Mouse (Mus musculus): ENCODE data around the gene Ppp1cb. TPM values are rescaled to one million over a fixed set of nuclear protein-coding genes. Genes with fewer than 3 reads are reported as not detected.

The Ppp1cb gene
- polyA plus RNA-seq, 1 experiment = 46.3 TPM

- Histone ChIP-seq H3K27ac (ENCODE audit: insufficient read depth, low read depth, low read length) (no peak overlapping the region), H3K4me1 (ENCODE audit: control insufficient read depth, insufficient read depth, low read length) (no peaks in the 10 kb centered on the region), H3K4me3 (ENCODE audit: insufficient read depth, low read depth, low read length) (no peak overlapping the region), H3K27me3 (replicated peaks; ENCODE audit: control insufficient read depth, insufficient read depth, low read length) (no peaks in the 10 kb centered on the region), H3K36me3 (ENCODE audit: control insufficient read depth, insufficient read depth, low read length) (peaks cover 5% of the 10 kb centered on the region; the same call in 1 of the 2 replicates)
- 73% methylated on average over 3 of the region's 3 CpGs for WGBS
- DNase-seq = no peak
- TF ChIP-seq CTCF (conservative IDR thresholded peaks at IDR 0.05; ENCODE audit: insufficient read depth, insufficient read length, low read depth, low read length) = no peak
- no peak for TF ChIP-seq POLR2A (IDR thresholded peaks at IDR 0.05; ENCODE audit: low read depth, low read length)
Observed at GRCm38 (mm10) chr5:32494084-32494700, 35.5 kb downstream of the Ppp1cb start.

GRCm38 (mm10) chr5:32508766-32509165 lies 50.1 kb downstream of the Ppp1cb start:
- Histone ChIP-seq H3K36me3 (ENCODE audit: control insufficient read depth, insufficient read depth, low read length) (no peaks in the 10 kb centered on the region), H3K27ac (ENCODE audit: insufficient read depth, low read depth, low read length) (no peak overlapping the region), H3K27me3 (replicated peaks; ENCODE audit: control insufficient read depth, insufficient read depth, low read length) (no peaks in the 10 kb centered on the region), H3K4me1 (ENCODE audit: control insufficient read depth, insufficient read depth, low read length) (no peaks in the 10 kb centered on the region), H3K4me3 (ENCODE audit: insufficient read depth, low read depth, low read length) (no peak overlapping the region)
- TF ChIP-seq CTCF (conservative IDR thresholded peaks at IDR 0.05; ENCODE audit: insufficient read depth, insufficient read length, low read depth, low read length) = no peak
- WGBS = 29% methylated on average over 3 of the region's 3 CpGs
- DNase-seq = peak; percentile 8

- Histone ChIP-seq H3K27me3 (replicated peaks; ENCODE audit: control insufficient read depth, insufficient read depth, low read length) (no peaks in the 10 kb centered on the region), H3K4me1 (ENCODE audit: control insufficient read depth, insufficient read depth, low read length) (no peaks in the 10 kb centered on the region), H3K4me3 (ENCODE audit: insufficient read depth, low read depth, low read length) (no peak overlapping the region), H3K36me3 (ENCODE audit: control insufficient read depth, insufficient read depth, low read length) (no peaks in the 10 kb centered on the region), H3K27ac (ENCODE audit: insufficient read depth, low read depth, low read length) (no peak overlapping the region)
- WGBS = 38% methylated on average over 1 of the region's 1 CpGs
- DNase-seq = peak; percentile 44
- TF ChIP-seq CTCF (conservative IDR thresholded peaks at IDR 0.05; ENCODE audit: insufficient read depth, insufficient read length, low read depth, low read length) = peak; percentile 73
- no peak for TF ChIP-seq POLR2A (IDR thresholded peaks at IDR 0.05; ENCODE audit: low read depth, low read length)
Observed at GRCm38 (mm10) chr5:32520381-32520780, 61.7 kb downstream of the Ppp1cb start.

GRCm38 (mm10) chr5:32549449-32549848 lies 90.8 kb downstream of the Ppp1cb start:
- Histone ChIP-seq H3K4me3 (ENCODE audit: insufficient read depth, low read depth, low read length) (no peak overlapping the region), H3K36me3 (ENCODE audit: control insufficient read depth, insufficient read depth, low read length) (no peaks in the 10 kb centered on the region), H3K27me3 (replicated peaks; ENCODE audit: control insufficient read depth, insufficient read depth, low read length) (no peaks in the 10 kb centered on the region), H3K4me1 (ENCODE audit: control insufficient read depth, insufficient read depth, low read length) (no peaks in the 10 kb centered on the region), H3K27ac (ENCODE audit: insufficient read depth, low read depth, low read length) (no peak overlapping the region)
- 81% methylated on average over 2 of the region's 2 CpGs for WGBS
- no peak for TF ChIP-seq POLR2A (IDR thresholded peaks at IDR 0.05; ENCODE audit: low read depth, low read length)
- no peak for TF ChIP-seq CTCF (conservative IDR thresholded peaks at IDR 0.05; ENCODE audit: insufficient read depth, insufficient read length, low read depth, low read length)
- no peak for DNase-seq

GRCm38 (mm10) chr5:32564697-32565096 lies 106.1 kb downstream of the Ppp1cb start:
- H3K4me1 ChIP-seq (ENCODE audit: control insufficient read depth, insufficient read depth, low read length) = no peaks in the 10 kb centered on the region
- no peak overlapping the region for H3K4me3 ChIP-seq (ENCODE audit: insufficient read depth, low read depth, low read length)
- no peaks in the 10 kb centered on the region for H3K36me3 ChIP-seq (ENCODE audit: control insufficient read depth, insufficient read depth, low read length)
- 87% methylated on average over 1 of the region's 1 CpGs for WGBS
- no peaks in the 10 kb centered on the region for H3K27me3 ChIP-seq (replicated peaks; ENCODE audit: control insufficient read depth, insufficient read depth, low read length)
- H3K27ac ChIP-seq (ENCODE audit: insufficient read depth, low read depth, low read length) = no peak overlapping the region
- no peak for DNase-seq
- TF ChIP-seq CTCF (conservative IDR thresholded peaks at IDR 0.05; ENCODE audit: insufficient read depth, insufficient read length, low read depth, low read length) (no peak), POLR2A (IDR thresholded peaks at IDR 0.05; ENCODE audit: low read depth, low read length) (no peak)

Other genes starting within 250 kb of the Ppp1cb start
- gene Plb1, start 226.1 kb upstream of the Ppp1cb start, polyA plus RNA-seq (2012; rRNA removed) = 0.02 and 0.03 TPM in 2 replicates
- 2.6 and 3.1 TPM in 2 replicates for gene Yes1, start 152.3 kb downstream of the Ppp1cb start, polyA plus RNA-seq (2012; rRNA removed)